Mouse (Mus musculus) CH12.LX (cell line): ENCODE measurements around the gene Pcp4l1.

Experiments used
- CTCF ChIP-seq, 2 experiments: IDR thresholded peaks in 1 of 2; conservative IDR thresholded peaks in 1 of 2; 2 replicates each; pipeline ENCODE4 v1.5.1; 2011 to 2012; ENCODE audit warnings: low read depth in 2 of 2, low read length in 2 of 2, improper control_type of control experiment in 1 of 2, inconsistent platforms in 1 of 2, mild to moderate bottlenecking in 1 of 2, moderate library complexity in 1 of 2
- JUND ChIP-seq: conservative IDR thresholded peaks from 2 replicates; pipeline ENCODE4 v1.6.1; 2011; ENCODE audit warnings: low read depth, low read length, improper control_type of control experiment
- MAFK ChIP-seq: IDR thresholded peaks from 2 replicates; pipeline ENCODE4 v1.6.1; 2011; ENCODE audit warnings: low read length, improper control_type of control experiment; ENCODE audit not compliant: insufficient replicate concordance
- USF1 ChIP-seq: IDR thresholded peaks from 2 replicates; pipeline ENCODE4 v1.6.1; 2014; ENCODE audit warnings: low read depth, mild to moderate bottlenecking, inconsistent platforms, low read length, improper control_type of control experiment

DNA sequence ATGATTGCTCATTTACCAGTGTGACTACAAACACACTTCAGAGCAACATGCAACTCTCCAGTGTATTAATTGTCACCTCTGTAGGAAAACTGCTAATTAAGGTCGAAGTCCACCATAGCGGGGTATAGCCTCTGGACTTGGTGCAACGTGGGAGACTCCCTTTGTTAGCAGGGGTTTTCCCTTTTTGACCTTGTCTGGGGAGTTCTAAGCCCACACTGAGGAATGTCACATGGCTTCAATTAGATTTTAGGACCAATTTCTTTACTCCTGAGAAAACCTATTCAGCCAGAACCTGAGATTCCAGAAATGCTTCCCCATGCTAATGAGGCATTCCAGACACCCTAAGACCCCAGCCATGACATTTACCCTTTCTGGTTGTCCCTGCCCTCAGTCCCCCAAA, 34.1 kb upstream of the Pcp4l1 start:
- TF ChIP-seq MAFK, result no peak
- no peak for TF ChIP-seq JUND
- no peak for TF ChIP-seq CTCF (conservative IDR thresholded peaks at IDR 0.05 in 1 of 2, IDR thresholded peaks at IDR 0.05 in 1 of 2; ENCODE audit: low read depth in 2 of 2, low read length in 2 of 2)
- TF ChIP-seq USF1, result no peak
